Mouse (Mus musculus): ENCODE measurements around the gene Lfng. TPM values are rescaled to one million over a fixed set of nuclear protein-coding genes. Genes with fewer than 3 reads are reported as not detected.

Lfng gene
- total RNA-seq (2023): 143 TPM

DNA sequence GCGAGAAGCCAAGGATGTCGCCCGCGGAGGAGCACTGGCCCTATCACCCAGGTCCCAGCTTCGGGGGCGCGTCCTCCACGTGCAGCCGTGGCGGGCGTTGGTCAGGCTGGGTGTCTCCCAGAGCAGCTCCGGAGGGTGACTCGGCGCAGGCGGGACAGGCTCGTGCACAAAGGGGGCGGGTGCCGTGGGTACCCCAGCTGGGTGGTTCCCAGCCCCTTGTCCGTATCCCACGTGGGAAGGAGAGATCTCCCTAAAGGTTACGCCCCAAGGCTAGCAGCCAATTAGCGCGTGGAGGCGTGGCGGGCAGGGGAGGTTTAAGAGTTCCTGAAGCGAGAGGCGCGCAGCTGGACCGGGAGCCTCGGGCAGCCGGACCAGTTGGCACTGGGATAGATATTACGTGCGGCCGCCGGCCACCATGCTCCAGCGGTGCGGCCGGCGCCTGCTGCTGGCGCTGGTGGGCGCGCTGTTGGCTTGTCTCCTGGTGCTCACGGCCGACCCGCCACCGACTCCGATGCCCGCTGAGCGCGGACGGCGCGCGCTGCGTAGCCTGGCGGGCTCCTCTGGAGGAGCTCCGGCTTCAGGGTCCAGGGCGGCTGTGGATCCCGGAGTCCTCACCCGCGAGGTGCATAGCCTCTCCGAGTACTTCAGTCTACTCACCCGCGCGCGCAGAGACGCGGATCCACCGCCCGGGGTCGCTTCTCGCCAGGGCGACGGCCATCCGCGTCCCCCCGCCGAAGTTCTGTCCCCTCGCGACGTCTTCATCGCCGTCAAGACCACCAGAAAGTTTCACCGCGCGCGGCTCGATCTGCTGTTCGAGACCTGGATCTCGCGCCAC, at the start of gene Lfng:
TSS of gene Lfng (plus strand) at position 320 of the 835 bp plus-strand sequence.

DNA sequence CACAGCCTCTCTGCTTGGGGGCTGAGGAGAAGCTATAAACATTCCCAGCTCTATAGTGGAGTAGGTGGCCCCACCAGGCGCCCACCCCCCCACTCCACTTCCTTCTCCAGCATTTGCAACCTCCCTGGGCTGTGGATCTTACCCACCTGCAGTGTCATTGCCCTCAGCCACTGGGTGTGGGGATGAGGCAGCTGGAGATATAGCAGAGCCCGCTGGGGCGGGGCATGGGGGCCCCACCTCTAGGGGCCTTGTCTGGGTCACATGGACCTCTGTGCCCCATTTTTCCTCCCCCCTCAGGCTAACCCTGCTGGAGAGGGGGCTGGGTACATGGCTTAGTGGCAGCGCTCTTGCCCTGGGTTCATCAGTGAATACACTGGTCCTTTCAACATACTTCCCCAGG, 42.2 kb upstream of the Lfng start, which contains the start of gene Grifin:
TSS of gene Grifin (minus strand) at position 176 of the 400 bp plus-strand sequence.

DNA sequence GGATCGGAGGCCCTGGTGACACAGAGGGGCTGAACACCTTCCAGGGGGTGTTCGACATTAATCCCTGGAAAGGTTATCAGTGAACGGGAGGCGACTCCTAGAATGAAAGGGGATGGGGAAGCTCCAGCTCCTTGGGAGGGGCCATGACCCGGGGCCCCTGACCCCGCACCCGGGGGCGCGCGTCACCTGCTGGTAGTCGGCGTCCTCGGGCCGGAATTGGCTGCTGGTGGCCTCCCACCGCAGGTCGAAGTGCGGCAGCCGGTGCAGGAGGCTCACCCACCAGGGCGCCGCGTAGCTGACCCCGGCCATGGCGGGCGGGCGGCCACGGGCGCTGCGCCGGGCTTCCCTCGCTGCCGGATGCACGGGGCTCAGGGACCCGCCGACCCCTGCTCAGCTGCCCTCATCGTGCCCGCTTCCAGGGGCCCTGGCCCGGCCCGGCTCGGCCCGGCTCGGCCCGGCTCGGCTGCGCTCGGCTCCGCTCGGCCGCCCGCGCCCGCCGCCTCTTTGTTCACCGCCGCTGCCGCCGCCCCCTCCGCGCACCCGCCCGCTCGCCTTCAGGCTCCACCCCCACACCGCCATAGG, 41.5 kb downstream of the Lfng start, which contains the start of gene Ttyh3:
TSS of gene Ttyh3 (minus strand) at position 513 of the 582 bp plus-strand sequence.

Other genes starting within 250 kb of the Lfng start
- gene Snx8, start 218.1 kb upstream of the Lfng start, total RNA-seq (2023): 7.9 TPM
- gene Eif3b, start 188.0 kb upstream of the Lfng start, total RNA-seq (2023): 111 TPM
- 0.27 TPM for gene Gm4869, start 161.7 kb upstream of the Lfng start, total RNA-seq (2023)
- gene Chst12, start 101.8 kb upstream of the Lfng start, total RNA-seq (2023): 9.9 TPM
- not detected for gene Grifin, start 42.2 kb upstream of the Lfng start, total RNA-seq (2023)
- 127 TPM for gene Ttyh3, start 41.7 kb downstream of the Lfng start, total RNA-seq (2023)
- gene Iqce, start 95.1 kb downstream of the Lfng start, total RNA-seq (2023): 53.2 TPM
- gene Brat1, start 97.7 kb downstream of the Lfng start, total RNA-seq (2023): 23.0 TPM
- gene Amz1, start 116.8 kb downstream of the Lfng start, total RNA-seq (2023): 4.1 TPM
- 18.4 TPM for gene Gna12, start 223.1 kb downstream of the Lfng start, total RNA-seq (2023)

All from CD4-positive naive resting alpha-beta T cell, adult 57 days (primary cell).